Mouse (Mus musculus) c-Kit-positive CD71-positive TER-119-negative erythroid progenitor cells, embryonic 14.5 days (primary cell): ENCODE results near the gene Serpina10.
"Not testable (repeated sequence)": the region's sequence is repeated elsewhere in the genome, so short reads cannot be mapped to it uniquely, and the experiment has no call there.

Source experiments
- DNase-seq: peaks from one replicate; pipeline ENCODE4 v3.0.0-alpha.2; 2013; ENCODE audit warnings: low read depth

Gene Serpina10

GRCm38 (mm10) chr12:103615141-103615540, 16.1 kb downstream of the Serpina10 start:
- no peak for DNase-seq

GRCm38 (mm10) chr12:103601839-103602238, 29.4 kb downstream of the Serpina10 start:
- DNase-seq = no peak

DNA sequence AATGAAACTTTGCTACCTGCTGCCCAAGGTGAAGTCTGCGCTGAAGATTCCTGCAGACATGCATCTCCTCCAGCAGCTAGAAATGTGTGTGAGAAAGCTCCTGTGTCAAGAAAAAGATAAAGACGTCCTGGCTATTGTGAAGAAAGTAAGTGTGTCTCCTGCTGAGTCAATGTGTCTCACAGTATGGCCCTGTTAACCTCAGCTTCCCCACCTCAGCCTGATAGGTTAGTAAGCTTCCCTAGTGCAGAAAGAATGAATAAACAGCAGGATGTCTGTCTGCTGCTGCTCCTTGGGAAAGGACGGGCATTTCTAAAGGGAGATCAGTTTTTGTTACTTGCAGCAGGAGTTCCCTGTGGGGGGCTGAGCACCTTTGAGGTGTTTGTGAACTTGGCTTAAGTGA, 30.9 kb downstream of the Serpina10 start:
- DNase-seq = no peak

- no peak for DNase-seq
Measured at GRCm38 (mm10) chr12:103598411-103598810, 32.8 kb downstream of the Serpina10 start.

DNA sequence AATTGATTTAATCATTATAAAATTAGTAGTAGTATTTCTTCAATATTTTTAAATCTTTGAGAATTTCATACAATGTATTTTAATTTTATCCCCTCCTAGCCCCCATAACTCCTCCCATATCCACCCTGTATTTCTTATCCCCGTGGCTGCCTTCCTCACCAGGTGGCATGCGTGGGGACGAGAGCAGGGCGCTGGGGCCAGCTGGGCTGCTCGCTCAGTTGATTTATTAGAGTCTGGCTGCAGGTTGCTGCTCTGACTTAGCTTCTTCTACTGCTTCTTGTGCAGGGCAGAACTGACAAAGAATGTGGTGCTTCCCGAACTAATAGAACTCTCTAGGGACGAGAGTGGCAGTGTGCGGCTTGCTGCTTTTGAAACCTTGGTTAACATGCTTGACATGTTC, 47.5 kb downstream of the Serpina10 start:
- no peak for DNase-seq

- DNase-seq = not testable (repeated sequence)
Measured at GRCm38 (mm10) chr12:103578148-103578547, 53.1 kb downstream of the Serpina10 start.

GRCm38 (mm10) chr12:103569690-103570089, 61.6 kb downstream of the Serpina10 start:
- DNase-seq = no peak

DNA sequence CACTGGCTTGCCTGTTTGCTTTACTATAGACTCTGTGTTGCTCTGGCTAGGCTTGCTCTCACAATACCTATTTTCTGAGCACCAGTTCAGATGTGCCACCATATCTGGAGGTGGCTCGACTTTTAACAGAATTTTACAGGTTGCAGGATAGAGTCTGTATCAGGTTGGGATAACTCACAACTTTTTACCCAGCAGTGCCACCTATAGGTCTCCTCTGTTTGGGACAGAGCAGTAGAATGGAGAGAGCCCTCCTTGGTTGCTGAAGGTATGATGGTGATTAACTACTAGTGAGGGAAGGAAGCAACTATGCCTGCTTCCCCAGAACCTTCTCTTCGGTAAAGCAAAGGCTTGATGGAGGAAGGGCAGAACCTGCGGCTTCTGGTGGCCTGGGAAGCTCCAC, 64.1 kb downstream of the Serpina10 start:
- DNase-seq = no peak

DNA sequence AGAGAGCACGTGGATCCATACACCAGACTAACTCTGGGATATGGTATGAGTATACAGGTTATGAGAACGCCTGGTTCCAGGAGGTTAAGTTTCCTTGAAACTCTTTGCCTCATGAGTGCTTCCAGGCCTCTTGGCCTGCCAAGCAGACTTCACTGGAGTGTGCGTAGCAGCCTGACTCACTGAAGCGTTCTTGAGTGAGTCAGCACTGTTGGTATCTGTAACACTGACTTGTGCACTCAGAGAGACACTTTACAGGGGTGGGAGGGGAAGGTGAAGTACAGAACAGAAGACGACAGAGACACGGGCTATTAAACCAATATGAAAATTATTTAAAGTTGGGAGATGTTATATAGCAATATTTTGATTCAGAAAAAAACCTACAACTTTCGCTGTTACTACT, 66.1 kb downstream of the Serpina10 start:
- DNase-seq = no peak
